Mouse (Mus musculus): ENCODE measurements around the gene Ptprn2.

The Ptprn2 gene

GRCm38 (mm10) chr12:116863291-116863899, 377.9 kb downstream of the Ptprn2 start:
- intact Hi-C loops (cut with DNase I), result no loop called here

- intact Hi-C loops (cut with DNase I), result no loop called here
Observed at GRCm38 (mm10) chr12:116873866-116874585, 388.5 kb downstream of the Ptprn2 start.

GRCm38 (mm10) chr12:116887496-116888281, 402.2 kb downstream of the Ptprn2 start:
- intact Hi-C loops (cut with DNase I), result no loop called here

GRCm38 (mm10) chr12:116888856-116889255, 403.3 kb downstream of the Ptprn2 start:
- intact Hi-C loops (cut with DNase I), result no loop called here

- intact Hi-C loops (cut with DNase I), result no loop called here
Observed at GRCm38 (mm10) chr12:116892584-116892983, 407.1 kb downstream of the Ptprn2 start.

GRCm38 (mm10) chr12:116896651-116897050, 411.1 kb downstream of the Ptprn2 start:
- intact Hi-C loops (cut with DNase I), result no loop called here

- intact Hi-C loops (cut with DNase I), result no loop called here
Observed at GRCm38 (mm10) chr12:116901773-116902172, 416.3 kb downstream of the Ptprn2 start.

- intact Hi-C loops (cut with DNase I), result no loop called here
Observed at GRCm38 (mm10) chr12:116907424-116907823, 421.9 kb downstream of the Ptprn2 start.

GRCm38 (mm10) chr12:116908668-116909067, 423.1 kb downstream of the Ptprn2 start:
- intact Hi-C loops (cut with DNase I), result no loop called here

GRCm38 (mm10) chr12:116916776-116917175, 431.3 kb downstream of the Ptprn2 start:
- intact Hi-C loops (cut with DNase I), result no loop called here

GRCm38 (mm10) chr12:116919185-116919584, 433.7 kb downstream of the Ptprn2 start:
- intact Hi-C loops (cut with DNase I), result no loop called here

GRCm38 (mm10) chr12:116919691-116920526, 434.4 kb downstream of the Ptprn2 start:
- intact Hi-C loops (cut with DNase I), result no loop called here

GRCm38 (mm10) chr12:116927115-116927514, 441.6 kb downstream of the Ptprn2 start:
- intact Hi-C loops (cut with DNase I), result no loop called here

- intact Hi-C loops (cut with DNase I), result no loop called here
Observed at GRCm38 (mm10) chr12:116927516-116927915, 442.0 kb downstream of the Ptprn2 start.

- intact Hi-C loops (cut with DNase I), result no loop called here
Observed at GRCm38 (mm10) chr12:116938158-116938854, 452.8 kb downstream of the Ptprn2 start.

GRCm38 (mm10) chr12:116943883-116944282, 458.4 kb downstream of the Ptprn2 start:
- intact Hi-C loops (cut with DNase I), result no loop called here

GRCm38 (mm10) chr12:116948151-116948928, 462.8 kb downstream of the Ptprn2 start:
- intact Hi-C loops (cut with DNase I), result no loop called here

GRCm38 (mm10) chr12:116949726-116950125, 464.2 kb downstream of the Ptprn2 start:
- intact Hi-C loops (cut with DNase I), result no loop called here

GRCm38 (mm10) chr12:116952452-116953205, 467.1 kb downstream of the Ptprn2 start:
- intact Hi-C loops (cut with DNase I), result no loop called here
